Mouse (Mus musculus) kidney, postnatal 36 days (tissue): ENCODE data around the gene Npl.

Source experiments
- DNase-seq, 2 experiments: peaks; one replicate each; pipeline ENCODE4 v3.0.0; 2021 to 2022; ENCODE audit warnings: mixed read lengths in 2 of 2

Gene Npl

DNA sequence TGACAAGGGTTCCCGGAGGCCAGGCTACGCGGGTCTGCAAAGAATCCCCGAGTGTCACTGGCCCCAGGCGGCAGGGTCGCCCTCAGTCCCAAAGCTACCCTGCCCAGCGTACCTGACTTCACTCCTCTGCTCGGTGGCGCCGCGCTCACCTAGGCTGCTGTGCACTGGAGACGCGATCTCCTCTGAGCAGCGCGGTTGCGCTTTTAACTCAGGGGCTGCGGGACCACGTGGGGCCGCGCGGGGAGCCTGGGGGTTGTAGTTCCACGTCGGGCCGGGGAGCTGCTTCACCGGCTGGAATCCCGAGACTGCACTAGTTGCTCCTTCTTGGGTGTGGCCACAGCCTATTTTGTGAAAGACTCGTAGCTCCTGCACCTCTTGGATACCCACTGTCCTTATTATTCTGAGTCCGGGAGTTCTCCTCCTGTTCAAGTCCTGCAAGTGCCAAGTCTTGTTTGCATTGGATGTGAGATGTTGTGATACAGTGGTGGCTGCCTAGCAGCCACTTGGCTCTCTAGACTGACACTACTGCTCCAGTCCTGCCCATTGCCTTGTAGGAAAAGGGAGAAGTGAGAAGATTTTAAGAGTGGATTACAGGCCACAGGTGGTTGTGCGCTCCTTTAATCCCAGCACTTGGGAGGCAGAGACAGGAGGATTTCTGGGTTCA, at the start of gene Npl:
TSS of gene Npl (minus strand) at position 510 of the 664 bp plus-strand sequence.
- DNase-seq: peak; percentile 78 to 88

DNA sequence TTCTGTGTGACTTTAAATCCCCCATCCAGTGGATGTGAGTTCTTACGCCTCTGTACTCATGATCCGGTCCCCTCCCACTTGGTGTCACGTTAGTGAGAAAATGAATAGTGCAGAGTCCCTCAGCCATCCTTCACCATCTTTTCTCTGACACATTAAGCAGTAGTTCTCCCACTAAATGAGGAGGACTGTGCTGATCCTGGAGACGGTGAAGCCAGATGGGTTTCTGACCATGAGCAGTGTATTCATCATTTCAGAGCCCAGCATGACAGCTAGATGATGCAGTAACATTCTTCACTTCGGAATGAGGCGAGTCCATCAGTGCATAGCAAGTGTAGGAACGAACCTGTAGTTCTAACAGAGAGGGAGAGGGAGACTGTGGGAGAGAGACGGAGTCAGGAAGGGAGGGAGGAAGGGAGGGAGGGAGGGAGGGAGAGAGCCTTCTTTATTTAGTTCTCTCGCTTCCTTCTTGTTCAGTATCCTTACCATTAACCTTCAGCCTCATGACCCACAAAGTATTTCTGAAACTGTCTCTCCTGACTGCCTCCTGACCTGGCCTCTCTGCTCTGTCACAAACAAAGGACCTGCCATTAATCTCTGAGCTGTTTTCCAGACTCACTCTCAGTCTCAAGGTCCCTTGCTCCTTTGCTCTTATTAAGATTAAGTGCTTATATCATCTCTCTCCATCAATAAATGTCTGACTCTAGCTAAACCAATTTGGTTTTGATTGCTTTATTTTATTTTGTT, 49.6 kb upstream of the Npl start:
- peak in 1 of 2 experiments; percentile 17 for DNase-seq

DNA sequence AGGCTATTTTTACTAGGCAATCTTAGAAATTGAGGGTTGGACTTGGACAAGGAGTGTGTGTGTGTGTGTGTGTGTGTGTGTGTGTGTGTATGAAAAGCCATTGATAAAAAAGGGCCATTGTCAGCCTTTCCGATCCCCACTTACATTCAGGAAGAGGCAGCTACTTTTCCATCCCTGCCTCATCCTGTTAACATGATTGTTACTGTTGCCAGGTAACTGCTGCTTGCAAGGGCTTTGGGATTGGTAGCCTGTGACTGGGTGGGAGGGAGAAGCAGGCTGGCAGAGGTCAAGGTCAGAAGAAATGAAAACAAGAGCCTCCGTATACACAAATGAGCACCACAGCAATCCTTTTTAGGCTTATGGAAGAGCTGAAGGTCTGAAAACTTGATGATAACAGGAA, 48.9 kb upstream of the Npl start:
- peak; percentile 7 to 25 for DNase-seq

DNA sequence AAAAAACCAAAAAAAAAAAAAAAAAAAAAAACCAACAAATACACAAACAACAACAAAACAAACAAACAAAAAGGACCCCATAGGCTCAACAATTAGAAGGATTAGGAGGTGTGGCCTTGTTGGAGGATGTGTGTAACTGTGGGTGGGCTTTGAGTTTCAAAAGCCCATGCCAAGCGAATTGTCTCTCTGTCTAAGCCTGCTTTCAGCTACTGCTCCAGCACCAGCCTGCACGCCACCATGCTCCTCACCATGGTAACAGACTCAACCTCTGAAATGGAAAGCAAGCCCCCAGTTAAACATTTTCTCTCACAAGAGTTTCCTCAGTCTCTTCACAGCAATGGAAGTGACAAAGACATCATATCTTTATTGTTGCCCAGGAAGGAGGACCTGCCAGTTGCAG, 43.8 kb upstream of the Npl start:
- DNase-seq: no peak

DNA sequence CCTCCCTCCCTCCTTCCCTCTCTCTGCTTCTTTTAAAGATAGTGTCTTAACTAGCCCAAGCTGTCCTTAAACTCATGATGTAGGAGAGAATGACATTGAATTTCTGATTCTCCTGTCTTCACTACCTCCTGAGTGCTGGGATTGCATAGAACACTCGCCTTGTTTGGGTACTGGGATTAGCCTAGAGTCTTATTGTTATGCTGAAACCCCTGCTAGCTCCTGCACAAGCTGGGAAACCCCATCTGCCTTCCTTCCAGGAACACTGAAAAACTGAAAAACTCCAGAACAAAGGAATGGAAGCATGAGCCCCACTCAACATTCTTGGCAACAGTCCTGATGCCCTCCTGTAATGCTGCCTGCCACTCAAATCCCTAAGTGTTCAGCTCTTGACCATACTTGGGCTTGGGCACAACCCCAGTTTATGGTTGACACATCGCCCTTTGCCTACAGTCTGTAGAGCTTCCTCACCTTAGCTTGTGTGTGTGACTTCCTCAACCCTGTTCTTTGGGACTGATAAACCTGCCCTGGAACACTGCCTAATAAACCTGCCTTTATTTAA, 40.4 kb upstream of the Npl start:
- no peak for DNase-seq

DNA sequence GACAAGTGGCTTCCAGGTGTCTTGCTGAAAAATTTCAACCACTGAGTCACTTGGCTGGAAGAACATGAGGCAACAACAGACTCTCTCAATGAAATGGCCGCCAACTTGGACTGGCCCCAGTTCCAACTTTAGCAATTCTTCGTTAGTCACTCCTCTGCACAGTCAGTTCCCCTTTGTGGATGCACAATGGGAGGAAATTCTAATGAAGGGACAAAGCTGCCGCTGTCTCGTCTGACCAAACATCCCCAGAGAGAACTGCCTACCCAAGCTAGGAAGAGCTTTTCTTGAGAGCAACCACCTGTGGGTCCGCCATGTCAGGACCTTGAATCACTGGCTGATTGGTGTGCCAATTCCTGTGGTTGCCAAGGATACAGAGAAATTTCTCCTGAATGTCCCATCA, 38.1 kb upstream of the Npl start:
- DNase-seq: no peak

DNA sequence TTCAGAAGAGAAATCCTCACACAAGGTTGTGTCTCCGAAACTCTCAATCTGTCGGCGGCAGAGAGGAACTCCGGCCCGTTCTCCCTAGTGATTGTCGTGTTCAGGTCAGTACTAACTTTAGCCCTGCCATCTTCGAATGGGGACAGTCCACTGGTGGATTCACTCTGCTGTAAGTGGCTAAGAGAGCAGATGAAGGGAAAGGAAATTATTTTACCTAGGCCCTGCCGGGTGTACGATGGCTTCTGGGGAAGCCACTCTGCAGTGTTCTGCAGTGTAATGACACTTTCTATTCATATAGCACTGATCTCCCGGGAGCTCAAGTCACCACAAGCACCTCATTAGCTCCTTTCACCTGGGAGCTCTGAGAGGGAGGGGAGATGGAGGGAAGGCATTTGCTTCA, 37.0 kb upstream of the Npl start:
- DNase-seq: no peak

DNA sequence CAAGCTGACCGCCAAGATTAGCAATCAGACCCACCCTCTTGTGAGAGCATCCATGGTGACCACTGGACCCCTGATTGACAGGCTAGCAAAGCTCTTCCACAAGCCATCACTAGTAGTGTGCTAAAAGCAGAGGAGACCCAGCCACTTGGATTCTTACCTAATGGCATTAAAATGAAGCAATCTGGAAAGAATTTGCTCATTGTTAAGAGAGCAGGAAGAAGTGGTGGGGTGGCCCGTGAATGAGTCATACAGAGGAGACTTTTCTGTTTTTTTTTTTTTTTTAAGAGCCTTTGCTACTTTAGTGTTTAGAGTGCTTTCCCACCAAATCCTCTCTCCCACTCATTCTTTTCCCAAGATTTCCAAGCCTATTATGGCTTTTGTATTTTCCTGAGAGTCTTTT, 35.9 kb upstream of the Npl start:
- DNase-seq: no peak

DNA sequence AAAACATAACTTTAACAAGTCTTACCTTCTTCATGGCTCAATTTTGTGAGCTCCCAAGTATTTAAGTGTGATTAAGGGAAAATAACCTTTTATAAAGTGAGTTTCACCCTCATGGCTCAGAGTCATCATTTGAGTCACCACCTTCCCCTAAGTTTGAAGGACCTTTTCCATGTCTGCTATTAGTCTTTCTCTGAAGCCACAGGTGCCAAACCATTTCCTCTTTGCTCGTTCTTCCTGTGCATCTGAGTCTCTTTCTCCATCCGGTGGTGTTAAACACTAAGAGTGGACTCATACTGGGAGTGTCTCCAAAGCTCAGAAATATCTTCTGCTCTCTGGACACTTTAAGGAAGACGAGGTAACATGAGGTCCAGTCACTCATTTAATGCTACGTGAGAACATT, 33.3 kb upstream of the Npl start:
- no peak for DNase-seq

DNA sequence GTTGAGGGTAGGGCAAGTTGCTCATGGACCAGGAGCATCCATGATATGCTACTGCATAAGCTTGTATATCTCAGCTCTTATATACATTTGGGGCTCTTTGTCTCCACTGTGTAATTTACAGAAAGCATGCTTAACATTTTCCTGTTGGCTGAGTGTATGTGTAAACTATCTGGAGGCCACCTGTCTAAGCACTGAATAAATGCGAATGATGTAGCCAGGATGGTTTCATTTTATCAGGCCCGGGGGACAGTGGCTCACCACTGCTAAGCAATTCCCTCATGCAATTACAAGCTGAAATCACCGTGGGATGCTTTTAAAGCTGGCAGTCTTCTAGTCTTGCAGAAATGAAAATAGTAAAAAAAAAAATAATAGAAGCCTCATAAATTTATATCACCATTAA, 24.9 kb upstream of the Npl start:
- no peak for DNase-seq

DNA sequence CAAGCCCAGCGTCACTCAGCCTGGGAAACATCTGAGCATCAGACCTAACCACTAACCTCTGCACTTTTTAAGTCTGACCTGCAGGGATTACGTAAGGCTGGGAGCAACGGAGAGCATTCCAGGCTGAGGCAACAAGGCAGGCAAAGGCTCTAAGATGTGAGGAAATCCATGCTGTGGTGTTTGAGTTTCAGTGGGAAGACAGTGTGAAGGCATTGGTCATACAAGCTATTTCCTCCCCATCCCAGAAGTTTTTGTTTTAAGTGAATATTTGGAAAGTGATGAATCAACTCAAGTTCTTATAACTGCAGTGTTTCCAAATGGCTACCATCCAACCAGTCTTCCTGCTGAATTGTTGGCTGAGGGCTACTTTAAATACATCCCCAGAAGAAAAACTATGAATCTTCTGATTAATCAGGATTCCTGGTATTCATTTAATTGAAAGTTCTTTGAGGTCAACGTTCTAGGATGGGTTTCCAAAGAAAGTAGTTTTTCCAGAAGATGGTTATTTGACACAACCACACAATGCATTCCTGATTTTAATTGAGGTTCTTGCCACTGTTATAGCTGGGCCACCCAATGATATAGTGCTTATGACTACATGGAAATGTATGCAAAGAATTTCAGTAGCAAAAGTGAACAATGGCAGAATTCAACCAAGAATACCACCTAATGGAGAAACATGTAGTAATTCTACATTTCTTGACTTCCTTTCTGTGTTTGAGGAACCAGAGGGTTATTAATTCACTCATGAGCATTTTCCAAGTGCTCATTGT, 22.6 kb upstream of the Npl start:
- DNase-seq: no peak

DNA sequence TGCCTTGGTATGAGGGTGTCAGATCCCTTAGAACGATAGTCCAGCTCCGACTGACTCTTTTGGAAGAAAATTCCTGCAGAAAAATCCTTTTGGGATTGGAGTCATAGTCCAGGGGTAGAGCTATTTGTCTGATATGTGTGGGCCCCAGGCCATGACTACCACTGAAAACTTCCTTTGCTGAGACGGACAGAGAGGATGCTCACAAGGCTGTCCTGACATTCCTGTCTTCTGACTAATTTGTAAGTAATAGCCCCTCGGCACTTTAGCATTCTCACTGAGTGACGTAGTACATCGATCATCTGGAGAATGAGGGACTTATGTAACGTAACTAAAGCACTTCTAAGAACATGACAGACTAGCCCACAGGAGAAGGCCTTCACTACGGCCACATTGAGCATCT, 15.9 kb upstream of the Npl start:
- no peak for DNase-seq

DNA sequence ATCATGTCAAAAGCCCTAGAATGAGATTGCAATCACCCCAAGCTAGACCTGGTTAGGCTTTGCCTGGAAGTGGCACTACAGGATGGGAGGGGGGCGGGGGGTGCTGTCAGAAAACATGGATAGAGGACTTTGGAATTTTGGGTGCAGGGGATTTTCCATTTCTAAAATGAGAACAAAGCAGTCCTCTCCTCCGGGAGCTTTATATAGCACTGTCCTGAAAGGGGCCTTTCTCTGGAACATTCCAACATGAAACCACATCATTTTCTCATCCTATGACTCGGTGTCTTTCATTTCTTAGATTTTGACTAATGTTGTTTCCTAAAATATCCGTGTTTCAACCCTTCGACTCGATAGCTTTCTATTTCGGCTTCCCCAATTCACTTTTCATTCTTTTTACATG, 14.9 kb upstream of the Npl start:
- no peak for DNase-seq

DNA sequence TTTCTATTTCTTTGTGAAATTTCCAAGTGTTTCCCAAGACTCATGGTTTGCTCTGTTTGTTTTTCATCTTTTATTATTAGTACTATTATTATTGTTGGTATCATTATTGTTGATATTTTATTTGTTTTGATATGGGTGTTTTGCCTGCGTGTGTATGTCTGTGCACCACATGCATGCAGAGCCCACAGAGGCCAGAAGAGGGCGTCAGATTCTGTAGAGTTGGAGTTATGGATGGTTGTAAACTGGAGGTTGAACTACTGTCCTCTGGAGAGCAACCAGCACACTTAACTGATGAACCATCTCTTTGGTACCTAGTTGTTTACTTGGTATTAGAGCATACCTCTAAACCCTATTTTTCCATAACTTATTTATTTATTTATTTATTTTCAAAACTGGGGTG, 13.8 kb upstream of the Npl start:
- DNase-seq: peak in 1 of 2 experiments; percentile 23

DNA sequence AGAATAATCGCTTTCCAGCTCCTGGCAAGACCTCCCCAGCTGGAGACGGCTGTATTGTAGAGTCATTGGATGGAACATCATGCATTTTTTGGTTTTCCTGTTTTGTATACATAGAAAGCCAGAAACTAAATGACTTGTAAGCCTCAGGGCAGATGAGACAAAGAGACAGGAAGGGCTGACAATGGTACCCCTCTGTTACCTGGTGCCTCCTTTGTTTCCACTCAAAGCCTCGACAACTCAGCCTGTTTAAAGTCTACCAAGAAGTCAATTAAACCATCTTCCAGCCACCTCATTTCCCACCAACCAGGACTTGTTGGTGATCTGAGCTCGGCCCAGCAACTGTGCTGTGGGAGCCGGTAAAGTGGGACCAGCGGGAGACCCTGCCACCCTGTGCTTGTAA, 11.0 kb upstream of the Npl start:
- DNase-seq: no peak

DNA sequence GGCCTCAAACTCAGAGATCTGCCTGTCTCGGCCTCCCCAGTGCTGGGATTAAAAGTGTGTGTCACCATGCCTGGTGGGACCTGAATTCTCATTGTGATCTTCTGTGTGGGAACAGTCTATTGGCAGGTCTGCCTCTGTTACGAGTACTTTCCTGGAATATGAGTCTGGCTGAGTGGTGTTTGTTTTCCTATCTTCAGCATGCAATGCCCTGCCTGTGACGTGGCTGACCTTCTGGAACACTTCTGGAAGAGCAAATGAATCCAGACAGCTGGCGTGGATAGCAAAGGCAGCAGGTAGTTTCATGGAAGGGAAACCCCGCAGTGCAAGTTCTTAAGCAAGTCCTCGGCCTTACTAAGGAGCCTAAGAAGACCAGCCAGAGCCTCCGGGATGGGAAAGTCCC, 9.9 kb upstream of the Npl start:
- DNase-seq: no peak

DNA sequence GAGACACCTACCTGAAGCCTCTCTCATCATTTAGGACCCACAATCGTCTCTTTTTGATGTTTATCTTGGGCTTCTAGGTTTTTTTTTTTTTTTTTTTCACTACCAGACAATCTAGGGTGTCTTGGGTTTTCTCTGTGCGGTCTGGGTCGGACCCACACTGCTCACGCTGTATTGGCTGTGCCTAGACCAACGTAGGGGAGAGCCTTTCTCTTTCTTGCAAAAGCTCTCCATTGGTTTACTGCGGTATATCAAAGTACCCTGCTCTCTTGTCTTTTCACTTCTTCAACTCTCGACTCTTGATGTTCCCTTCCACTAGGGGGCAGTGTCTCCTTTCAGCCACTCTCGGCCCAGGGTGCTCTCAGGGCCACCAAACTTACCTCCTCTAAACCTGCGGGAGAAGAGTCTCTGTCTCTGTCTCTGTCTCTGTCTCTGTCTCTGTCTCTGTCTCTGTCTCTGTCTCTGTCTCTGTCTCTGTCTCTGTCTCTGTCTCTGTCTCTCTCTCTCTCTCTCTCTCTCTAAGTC, 9.3 kb upstream of the Npl start:
- peak; percentile 69 to 83 for DNase-seq

DNA sequence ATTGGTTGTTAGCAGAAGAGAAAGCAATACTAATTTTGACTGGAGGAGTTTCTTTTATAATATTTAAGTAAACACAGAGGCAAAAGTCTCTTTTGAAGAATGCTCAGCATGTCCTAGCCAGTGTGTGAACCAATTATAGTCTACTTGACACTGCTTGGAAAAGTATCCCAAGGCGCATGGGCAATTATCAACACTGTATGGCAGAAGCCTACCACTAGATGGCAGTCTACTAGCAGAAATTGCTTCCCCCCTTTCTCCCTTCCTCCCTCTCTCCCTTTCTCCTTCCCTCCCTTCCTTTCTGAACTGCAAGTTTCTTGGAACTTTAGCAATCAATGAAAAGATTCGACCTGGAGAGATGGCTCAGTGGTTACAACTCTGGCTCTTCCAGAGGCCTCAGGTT, 7.1 kb upstream of the Npl start:
- peak; percentile 49 to 62 for DNase-seq

DNA sequence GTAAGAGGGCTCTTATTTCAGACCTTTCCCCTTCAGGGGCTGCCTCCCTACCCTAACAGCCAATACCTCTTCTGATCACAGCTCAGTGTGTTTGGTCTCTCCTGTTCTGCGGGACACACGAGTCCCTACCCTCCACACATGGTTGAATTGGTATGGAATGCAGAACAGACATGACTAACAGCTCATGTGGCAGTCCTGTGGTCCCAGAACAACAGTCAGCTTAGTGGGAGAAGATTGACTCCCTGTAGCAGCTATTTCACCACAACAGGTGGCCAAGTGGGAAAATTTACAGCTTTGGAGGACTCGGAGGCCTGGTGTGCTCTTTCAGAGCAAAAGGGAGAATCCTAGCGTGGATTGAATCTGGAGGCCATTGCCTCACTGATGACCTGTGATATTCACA, 6.4 kb upstream of the Npl start:
- DNase-seq: no peak

DNA sequence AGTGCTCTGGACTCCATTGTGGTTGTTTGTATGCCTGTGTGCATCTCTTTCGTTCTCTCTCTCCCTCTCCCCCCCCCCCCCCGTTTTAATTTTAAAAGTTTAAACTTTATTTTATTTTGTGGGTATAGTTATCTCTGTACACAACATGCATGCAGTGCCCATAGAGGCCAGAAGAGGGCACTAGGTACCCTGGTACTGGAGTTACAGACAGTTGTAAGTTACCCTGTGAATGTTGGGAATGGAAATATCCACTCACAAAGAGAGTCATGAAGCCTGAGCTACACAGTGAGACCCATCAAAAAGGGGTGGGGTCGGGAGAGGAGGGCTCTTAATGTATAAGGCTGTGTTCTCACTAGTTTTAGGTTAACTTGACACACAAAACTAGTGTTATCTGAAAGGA, 969 bp upstream of the Npl start:
- DNase-seq: peak; percentile 54 to 83

DNA sequence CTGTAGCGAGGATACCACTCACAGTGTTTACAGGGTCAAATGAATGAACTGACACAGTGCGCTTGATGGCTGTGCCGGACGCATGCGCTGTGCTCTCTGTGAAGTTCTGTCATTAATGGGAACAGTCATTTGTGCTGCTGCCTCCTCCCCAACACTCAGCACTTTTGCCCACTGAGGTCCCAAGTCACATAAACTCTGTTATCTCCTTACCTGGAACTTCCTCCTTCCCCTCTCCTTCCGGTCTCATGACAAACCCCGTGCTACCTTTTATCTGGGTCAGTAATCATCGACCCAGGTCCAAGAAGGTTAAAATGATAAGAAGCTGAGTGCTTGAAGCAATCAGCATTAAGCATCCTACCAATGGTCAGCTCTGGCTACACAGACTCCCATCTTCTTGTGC, 2.3 kb downstream of the Npl start:
- DNase-seq: no peak

DNA sequence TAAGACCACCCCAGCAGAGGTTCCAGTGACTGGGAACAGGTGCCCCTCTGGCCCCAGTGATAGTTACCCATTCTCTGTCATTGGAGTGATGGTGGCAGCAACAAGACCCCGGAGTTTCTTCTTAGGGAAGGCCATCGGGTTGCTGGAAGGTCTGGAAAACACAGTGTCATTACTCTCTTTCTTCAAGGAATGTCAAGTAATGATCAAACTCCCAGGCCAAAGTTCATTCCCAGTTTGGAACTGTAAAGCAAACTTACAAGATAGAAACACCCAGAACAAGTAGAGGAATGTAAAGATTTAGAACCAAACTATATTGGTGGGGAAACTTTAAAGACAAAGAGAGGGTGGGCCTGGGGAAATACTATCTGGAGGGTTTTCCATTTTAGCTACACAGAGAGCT, 4.6 kb downstream of the Npl start:
- peak in 1 of 2 experiments; percentile 28 for DNase-seq

DNA sequence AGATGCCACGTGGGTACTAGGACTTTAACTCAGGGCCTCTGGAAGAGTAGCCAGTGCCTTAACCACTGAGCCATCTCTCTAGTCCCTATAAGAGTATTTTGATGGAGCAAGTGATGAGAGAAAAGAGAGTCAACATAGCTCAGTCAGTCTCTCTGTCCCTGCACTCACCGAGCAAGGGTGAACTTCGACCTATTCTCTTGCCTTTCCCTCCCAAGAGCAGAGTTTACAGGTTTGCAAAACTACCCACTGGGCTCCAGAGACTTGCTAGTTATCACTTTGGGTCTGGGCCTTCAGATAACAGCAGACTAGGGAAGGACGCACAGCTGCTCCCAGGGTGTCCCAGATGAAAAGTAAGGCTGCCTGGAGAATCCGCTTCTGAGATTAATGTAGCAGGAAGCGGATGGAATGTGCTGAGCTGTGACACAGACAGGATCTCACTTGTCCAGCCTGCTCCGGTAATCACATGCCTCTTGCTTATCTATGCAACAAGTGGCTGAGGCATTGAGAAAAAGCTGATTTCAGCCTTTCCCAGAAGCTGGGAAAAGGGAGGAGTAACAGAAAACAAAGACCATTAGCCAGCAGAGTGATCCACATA, 7.0 kb downstream of the Npl start:
- peak; percentile 65 to 86 for DNase-seq
